Mouse (Mus musculus) 416B (cell line): ENCODE results near the gene Sik3.

Source experiments
- DNase-seq: peaks from one replicate; pipeline ENCODE4 v3.0.0; 2011; ENCODE audit warnings: low read depth

Gene Sik3

DNA sequence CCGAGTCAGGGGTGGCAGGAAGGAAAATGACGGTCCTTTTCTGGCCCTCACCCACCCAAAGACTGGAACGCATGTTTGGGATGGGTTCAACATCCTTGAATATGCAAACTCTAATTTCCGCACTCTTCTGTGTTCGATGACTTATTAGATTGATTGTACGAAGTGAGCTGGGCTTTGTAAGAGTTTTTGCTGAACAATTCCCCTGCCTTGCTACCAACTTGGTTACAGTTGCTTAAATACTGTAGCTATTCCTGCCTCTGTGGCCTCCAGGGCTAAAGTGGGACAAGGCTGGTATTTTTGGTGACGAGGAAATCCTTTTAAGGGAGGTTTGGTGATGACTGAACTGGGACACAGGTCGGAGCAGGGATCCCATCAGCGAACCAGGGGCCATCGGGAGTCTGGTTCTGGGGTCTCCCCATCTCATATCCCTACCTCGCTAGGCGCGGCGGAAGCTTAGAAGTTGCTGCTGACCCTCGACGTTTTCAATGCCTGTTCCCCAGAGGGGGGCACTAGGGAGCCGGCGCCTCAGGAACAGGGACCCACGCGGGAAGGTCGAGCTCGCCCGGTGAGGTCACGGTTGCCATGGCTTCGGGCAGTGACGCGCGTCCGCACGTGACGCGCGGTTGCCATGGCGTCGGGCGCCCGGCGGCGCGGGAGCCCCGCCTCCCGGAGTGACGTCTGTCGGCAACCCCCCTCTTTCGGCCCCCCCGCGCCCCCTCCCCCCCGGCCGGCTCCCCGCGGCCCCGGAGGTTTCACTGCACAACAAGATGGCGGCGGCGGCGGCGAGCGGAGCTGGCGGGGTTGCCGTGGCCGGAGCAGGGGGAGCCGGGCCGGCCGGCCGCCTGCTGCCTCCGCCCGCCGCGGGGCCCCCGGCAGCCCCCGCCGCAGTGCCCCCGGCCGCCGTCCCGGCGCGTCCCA is at the start of gene Sik3, which contains the start of gene Pafah1b2:
TSS of gene Sik3 (plus strand) at position 730 of the 918 bp plus-strand sequence.
TSS of gene Pafah1b2 (minus strand) at position 600 of the 918 bp plus-strand sequence.
- DNase-seq = peak; percentile 92

DNA sequence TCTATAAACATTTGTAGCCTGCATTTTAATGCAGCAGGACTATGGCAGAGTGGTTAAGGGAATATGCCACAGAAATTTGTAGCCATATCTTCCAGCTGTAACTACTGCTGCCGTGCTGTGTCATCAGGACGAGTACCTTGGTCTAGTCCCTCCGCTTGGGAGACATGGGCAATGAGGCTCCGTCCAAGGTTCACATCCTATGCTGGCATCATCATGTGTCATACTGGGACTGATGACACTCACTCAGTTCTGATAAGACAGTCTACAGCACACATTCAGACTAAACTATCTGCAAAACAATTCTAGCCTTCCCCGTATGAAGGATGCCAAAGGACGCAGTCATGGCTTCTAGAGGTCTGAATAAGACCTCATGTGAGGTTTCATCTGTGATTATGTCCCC is 49.0 kb upstream of the Sik3 start:
- no peak for DNase-seq

DNA sequence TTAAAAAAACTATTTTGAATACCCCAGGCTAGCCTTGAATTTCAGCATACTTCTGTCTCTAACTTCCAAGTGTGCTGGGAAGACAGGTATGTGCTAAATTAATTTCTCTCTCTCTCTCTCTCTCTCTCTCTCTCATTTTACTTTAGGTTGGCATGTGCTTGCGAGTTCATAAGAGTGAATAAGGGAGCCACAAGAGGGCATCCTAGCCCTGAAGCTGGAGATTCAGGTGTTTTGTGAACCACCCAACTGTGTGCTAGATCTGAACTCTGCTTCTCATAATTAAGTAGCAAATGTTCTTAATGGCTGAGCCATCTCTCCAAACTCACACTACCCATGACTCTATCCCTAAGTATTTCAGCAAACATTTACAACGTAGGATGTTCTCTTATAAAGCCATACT is 35.7 kb upstream of the Sik3 start:
- peak; percentile 41 for DNase-seq

- no peak for DNase-seq
Measured at GRCm38 (mm10) chr9:45979778-45980177, 32.8 kb upstream of the Sik3 start.

- no peak for DNase-seq
Measured at GRCm38 (mm10) chr9:45980611-45981010, 32.0 kb upstream of the Sik3 start.

DNA sequence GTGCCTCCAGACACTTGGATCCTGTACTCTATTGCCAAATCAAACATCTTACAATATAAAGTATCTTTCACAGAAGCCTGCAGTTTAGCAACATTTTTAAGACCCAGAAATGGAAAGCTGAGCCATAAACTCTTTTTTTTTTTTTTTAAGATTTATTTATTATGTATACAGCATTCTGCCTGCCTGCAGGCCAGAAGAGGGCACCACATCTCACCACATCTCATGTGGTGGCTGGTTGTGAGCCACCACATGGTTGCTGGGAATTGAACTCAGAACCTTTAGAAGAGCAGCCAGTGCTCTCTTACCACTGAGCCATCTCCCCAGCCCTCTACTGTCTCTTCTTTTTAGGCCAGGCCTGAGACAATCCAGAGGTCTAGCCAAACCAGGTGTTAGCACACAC is 31.3 kb upstream of the Sik3 start:
- DNase-seq = peak; percentile 43

- DNase-seq = peak; percentile 64
Measured at GRCm38 (mm10) chr9:45983676-45984408, 28.8 kb upstream of the Sik3 start.

GRCm38 (mm10) chr9:45984409-45985228 is 28.0 kb upstream of the Sik3 start:
- peak; percentile 84 for DNase-seq

GRCm38 (mm10) chr9:45985229-45985567 is 27.4 kb upstream of the Sik3 start:
- peak; percentile 73 for DNase-seq

GRCm38 (mm10) chr9:45999009-45999408 is 13.6 kb upstream of the Sik3 start:
- DNase-seq = no peak

DNA sequence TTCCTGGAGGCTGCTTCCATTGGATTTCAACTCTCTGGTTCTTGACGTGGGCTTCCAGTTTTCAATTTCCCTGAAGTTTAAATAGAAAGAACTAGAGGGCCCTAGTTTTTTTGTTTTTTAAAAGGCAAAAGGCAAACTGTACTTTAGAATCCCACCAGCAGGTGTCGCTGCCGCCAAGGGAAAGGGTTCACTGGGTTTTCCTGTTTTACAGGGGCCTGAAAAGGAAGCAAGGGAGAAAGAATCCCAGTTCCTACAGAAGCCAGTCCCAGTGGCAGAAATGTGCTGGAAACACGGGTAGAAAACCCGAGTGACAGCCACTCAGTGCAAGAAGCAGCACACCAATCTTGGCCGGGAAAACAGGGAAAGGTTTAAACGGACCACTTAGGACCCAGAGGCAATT is 8.9 kb upstream of the Sik3 start:
- peak; percentile 69 for DNase-seq

- DNase-seq = no peak
Measured at GRCm38 (mm10) chr9:46004529-46004928, 8.1 kb upstream of the Sik3 start.

DNA sequence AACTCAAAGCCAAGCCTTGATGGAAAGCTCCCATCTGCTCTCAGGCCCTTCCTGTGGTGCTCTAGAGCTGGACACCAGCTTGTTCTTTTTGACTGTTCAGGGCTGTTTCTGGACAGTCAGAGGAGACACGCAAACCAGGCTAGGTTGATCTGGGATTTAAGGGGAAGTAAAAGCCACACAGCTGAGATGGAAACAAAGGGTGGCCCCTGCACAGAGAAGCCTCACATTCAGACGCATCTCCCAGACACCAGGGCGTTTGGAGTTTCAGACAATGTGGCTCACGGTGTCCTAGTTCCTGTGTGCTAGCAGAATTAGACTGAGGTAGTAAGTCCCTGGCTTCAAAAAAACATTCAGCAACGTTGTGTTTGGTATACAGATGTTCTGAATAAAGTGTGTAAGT is 6.4 kb upstream of the Sik3 start:
- DNase-seq = no peak

DNA sequence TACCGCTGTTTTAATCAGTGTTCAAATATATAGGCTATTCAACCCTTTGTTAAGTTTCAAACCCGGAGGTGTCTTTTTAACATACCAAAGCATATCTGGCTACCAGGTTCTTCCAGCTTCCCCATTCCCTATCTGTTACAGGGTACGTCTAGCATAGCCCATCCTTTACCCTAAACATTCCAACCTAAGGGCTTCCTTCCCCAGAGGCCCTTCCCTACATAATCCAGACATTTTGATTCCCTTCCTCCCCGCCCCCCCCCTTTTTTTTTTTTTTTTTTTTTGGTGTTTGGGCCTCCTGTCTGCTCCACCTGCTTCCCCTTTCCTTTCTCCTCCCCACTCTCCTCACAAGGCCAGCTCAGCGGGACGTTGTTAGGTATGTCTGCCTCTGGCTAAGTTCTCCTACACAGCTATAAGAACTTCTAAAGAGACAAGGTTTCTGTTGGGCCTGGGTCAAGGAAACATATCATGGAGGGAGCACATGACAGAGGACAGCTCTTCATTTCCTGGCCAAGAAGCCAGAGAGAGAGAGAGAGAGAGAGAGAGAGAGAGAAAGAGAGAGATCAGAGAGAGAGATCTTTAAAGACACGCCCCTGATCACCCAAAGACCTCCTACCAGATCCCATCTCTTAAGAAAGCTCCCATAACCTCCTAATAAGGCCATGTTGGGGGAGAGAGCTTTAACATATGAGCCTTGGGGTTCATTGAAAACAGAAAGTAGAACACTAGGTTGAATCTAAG is 3.5 kb upstream of the Sik3 start:
- DNase-seq = peak; percentile 84

DNA sequence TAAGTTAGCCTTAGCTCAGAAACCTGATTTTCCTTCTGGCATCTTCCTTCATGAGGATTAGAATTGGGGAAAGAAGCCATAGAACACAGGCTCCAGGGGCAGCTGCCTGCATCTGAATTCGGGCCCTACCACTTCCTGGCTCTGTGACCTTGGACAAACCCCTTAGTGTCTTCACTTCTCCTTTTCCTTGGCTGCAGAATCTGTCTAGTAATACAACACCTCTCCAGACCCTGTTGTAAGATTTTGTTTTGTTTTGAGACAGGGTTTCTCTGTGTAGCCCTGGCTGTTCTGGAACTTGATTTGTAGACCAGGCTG is 3.0 kb upstream of the Sik3 start:
- peak; percentile 91 for DNase-seq

DNA sequence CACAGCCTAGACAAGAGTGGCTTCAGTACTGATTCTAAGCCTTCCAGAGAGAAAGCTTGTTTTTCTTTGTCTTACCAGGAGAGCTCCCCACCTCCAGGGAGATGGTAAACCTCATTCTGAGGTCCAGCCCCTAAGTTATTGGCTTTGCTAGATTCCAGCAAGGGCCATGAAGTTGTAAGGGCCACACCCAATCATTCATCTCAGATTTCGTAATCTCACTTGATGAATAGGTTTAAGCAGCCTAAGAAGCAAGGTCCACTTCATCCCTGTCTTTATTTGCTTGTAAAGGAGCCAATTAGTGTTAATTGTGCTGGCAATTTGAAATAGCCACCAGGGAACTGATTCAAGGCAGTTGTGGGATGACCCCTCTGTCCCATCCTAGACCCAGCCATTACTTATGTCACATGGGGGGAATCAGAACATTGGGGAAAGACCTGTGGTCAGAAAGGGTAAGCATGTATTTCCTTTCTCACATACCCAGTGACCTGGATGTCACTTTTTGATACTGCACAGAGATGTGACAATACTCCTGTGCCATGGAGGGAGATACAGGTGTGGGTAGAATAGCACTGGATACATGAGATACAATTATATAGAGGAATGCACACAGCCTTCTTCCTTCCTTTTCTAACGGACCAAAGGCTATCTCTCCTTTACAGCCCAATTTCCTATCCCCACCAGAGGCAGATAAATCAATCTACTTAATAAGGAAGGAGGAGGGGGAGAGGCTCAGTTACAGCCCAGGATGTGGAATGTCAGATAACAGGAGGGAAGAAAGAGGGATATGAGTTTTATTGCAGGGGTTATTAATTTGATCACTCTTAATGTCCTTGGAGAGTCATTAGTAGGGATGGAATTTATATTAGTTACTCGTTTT is 1.3 kb upstream of the Sik3 start:
- peak; percentile 77 for DNase-seq

DNA sequence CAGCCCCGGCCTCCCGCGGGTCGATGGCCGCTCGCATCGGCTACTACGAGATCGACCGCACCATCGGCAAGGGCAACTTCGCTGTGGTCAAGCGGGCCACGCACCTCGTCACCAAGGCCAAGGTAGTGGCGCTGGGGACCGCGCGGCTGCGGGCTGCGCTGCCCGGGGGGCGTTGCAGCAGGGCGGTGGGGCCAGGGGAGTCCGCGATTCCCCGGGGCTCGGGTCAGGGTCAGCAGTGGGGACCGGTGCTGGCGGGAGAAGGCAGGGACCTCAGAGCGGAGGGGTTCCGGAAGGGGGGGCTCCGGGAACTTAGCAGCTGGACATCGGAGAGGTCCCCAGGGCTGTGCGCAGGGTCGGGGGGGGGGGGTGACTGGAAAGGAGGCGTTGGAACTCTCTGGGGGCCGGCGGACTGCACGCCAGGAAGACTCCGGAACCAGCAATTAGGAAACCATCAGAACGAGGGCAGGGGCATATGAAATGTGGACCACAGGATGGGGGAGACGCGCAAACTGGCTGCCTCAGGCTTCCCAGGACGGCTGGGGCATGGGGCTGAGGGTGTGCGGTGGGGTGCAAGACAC is 478 bp downstream of the Sik3 start:
- DNase-seq = peak; percentile 51

GRCm38 (mm10) chr9:46013616-46014015 is 996 bp downstream of the Sik3 start:
- no peak for DNase-seq

- peak; percentile 83 for DNase-seq
Measured at GRCm38 (mm10) chr9:46014251-46014681, 1.6 kb downstream of the Sik3 start.

DNA sequence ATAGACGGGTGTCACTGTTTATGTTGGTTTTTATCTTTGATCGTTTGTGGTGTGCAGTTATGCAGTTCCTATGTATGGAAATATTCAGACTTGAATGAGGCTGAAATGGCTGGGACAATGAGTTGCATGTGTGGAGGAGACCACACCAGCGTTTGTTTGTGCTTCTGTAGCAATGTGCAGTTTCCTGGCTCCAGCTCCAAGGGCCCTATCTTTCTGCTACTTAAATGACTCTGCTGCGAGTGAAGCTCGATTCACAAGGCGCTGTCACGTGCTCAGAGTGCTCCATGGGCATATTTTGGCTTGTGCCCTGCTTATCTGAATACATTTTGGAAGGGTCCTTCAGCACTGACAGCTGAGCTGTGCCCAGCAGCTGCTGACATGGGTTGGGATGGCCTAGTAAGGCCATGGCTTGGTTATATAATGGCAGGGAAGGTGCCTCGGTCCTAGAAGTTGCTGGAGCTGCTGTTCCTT is 2.5 kb downstream of the Sik3 start:
- DNase-seq = peak; percentile 43
